Mouse (Mus musculus): ENCODE measurements around the gene Crat.
A peak's percentile ranks its signal among the peaks of the same experiment; 100 is the strongest.

Crat gene

GRCm38 (mm10) chr2:30415157-30415935 is at the start of gene Crat:
Gene Crat, minus strand, starts transcription at chr2:30415813.
- peak; percentile 96 to 99 for DNase-seq

GRCm38 (mm10) chr2:30464411-30464810 is 48.8 kb upstream of the Crat start:
- no peak for DNase-seq

GRCm38 (mm10) chr2:30463904-30464330 is 48.3 kb upstream of the Crat start:
- peak; percentile 79 to 91 for DNase-seq

- peak; percentile 69 to 86 for DNase-seq
Measured at GRCm38 (mm10) chr2:30463341-30463761, 47.7 kb upstream of the Crat start.

GRCm38 (mm10) chr2:30459241-30459640 is 43.6 kb upstream of the Crat start:
- DNase-seq: no peak

GRCm38 (mm10) chr2:30458349-30458748 is 42.7 kb upstream of the Crat start:
- DNase-seq: peak; percentile 61 to 82

- DNase-seq: no peak
Measured at GRCm38 (mm10) chr2:30456104-30456980, 40.7 kb upstream of the Crat start.

GRCm38 (mm10) chr2:30454587-30454986 is 39.0 kb upstream of the Crat start:
- no peak for DNase-seq

GRCm38 (mm10) chr2:30453570-30453969 is 38.0 kb upstream of the Crat start:
- DNase-seq: no peak

GRCm38 (mm10) chr2:30451525-30451924 is 35.9 kb upstream of the Crat start:
- peak in 1 of 2 experiments; percentile 63 for DNase-seq

GRCm38 (mm10) chr2:30450530-30450929 is 34.9 kb upstream of the Crat start:
- DNase-seq: no peak

GRCm38 (mm10) chr2:30448371-30448770 is 32.8 kb upstream of the Crat start:
- no peak for DNase-seq

GRCm38 (mm10) chr2:30446891-30447826 is 31.5 kb upstream of the Crat start:
- DNase-seq: peak; percentile 34 to 60

- peak; percentile 66 to 88 for DNase-seq
Measured at GRCm38 (mm10) chr2:30445312-30445711, 29.7 kb upstream of the Crat start.

GRCm38 (mm10) chr2:30444450-30444849 is 28.8 kb upstream of the Crat start:
- no peak for DNase-seq

GRCm38 (mm10) chr2:30444006-30444405 is 28.4 kb upstream of the Crat start:
- DNase-seq: no peak

GRCm38 (mm10) chr2:30443281-30443680 is 27.7 kb upstream of the Crat start:
- no peak for DNase-seq

- DNase-seq: no peak
Measured at GRCm38 (mm10) chr2:30442498-30442890, 26.9 kb upstream of the Crat start.

GRCm38 (mm10) chr2:30441518-30442497 is 26.2 kb upstream of the Crat start:
- peak; percentile 83 to 92 for DNase-seq

- DNase-seq: peak; percentile 86 to 91
Measured at GRCm38 (mm10) chr2:30440701-30441517, 25.3 kb upstream of the Crat start.
